Mouse (Mus musculus) ES-Bruce4 (cell line): ENCODE measurements at regions not wholly inside any gene's neighbourhood (a gene's known extent, or its start where the extent isn't known, plus 50 kb on each side); places are given as distances from the start of the nearest gene placed in this dataset.

ENCODE experiments used
- CTCF ChIP-seq: IDR thresholded peaks from one replicate; pipeline ENCODE4 v1.8.1; 2011; ENCODE audit warnings: low read depth, low read length
- EP300 ChIP-seq: IDR thresholded peaks from 2 replicates; pipeline ENCODE4 v1.6.1; 2011; ENCODE audit warnings: low read depth, low read length; ENCODE audit not compliant: insufficient read depth
- POLR2A ChIP-seq: IDR thresholded peaks from one replicate; pipeline ENCODE4 v1.8.1; 2011; ENCODE audit warnings: low read length; ENCODE audit not compliant: insufficient read depth

DNA sequence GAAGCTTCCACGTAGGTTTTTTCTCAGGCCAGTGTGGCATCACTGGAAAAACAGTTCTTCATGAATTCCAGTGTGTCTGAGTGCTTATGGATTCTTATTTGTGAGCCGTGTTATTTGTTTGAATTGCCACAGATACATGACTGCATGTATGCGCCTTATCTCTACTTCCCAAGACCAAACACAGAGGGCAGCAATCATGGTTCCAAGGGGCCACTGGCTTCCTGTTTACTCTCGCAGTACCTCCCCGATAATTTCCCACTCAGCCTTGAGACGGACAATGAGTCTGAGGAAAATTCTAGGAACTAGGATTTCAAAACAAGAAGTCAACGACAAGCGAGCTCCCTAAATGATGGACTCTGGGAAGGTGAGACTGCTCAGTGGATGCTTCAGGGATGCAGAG, 119.0 kb upstream of the Arglu1 start:
- TF ChIP-seq POLR2A: no peak
- no peak for TF ChIP-seq CTCF
- TF ChIP-seq EP300: no peak
